Mouse (Mus musculus): ENCODE results near the gene Gm32687.
"Not testable (repeated sequence)": the region's sequence is repeated elsewhere in the genome, so short reads cannot be mapped to it uniquely, and the experiment has no call there.

- not testable (repeated sequence) for TF ChIP-seq CTCF (IDR thresholded peaks at IDR 0.05; ENCODE audit: low read depth, low read length); POLR2A (IDR thresholded peaks at IDR 0.05; ENCODE audit: insufficient read depth, low read length); EP300 (IDR thresholded peaks at IDR 0.05; ENCODE audit: insufficient read depth, low read depth, low read length)
Measured at GRCm38 (mm10) chr10:81863409-81864407, at the start of gene Gm32687.

Measured in ES-Bruce4 (cell line).